Mouse (Mus musculus): ENCODE results near the gene Tmem102. TPM values are rescaled to one million over a fixed set of nuclear protein-coding genes. Genes with fewer than 3 reads are reported as not detected.
A peak's percentile ranks its signal among the peaks of the same experiment; 100 is the strongest.

The Tmem102 gene
- polyA plus RNA-seq, 1 experiment from 2014 or later: 0.65 TPM

DNA sequence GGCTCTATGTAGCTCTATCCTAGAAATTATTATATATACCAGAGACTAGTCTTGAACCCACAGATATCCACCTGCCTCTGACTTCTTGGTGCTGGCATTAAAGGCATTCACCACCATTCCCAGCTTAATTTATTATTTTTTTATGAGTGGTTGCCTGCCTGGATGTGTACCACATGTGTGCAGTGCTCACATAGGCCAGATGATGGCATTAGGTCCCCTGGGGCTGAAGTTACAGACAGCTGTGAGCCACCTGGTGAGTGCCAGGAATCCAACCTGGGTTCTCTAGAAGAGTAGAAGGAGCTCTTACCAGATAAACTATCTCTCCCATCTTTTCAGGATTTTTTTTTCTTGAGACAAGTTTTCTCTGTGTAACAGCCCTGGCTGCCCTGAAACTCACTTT is 4.9 kb upstream of the Tmem102 start:
- Histone ChIP-seq H3K4me3 (ENCODE audit: low read depth, low read length) (no peak overlapping the region), H3K4me1 (replicated peaks; ENCODE audit: control insufficient read depth, insufficient read depth, low read length) (no peaks in the 10 kb centered on the region), H3K9me3 (ENCODE audit: control insufficient read depth, low read length) (no peaks in the 10 kb centered on the region; the same call in 1 of the 2 replicates), H3K4me2 (ENCODE audit: low read depth, low read length, severe bottlenecking) (no peak overlapping the region), H3K27me3 (ENCODE audit: control insufficient read depth, insufficient read depth, low read length) (peaks cover 8% of the 10 kb centered on the region), H3K27ac (ENCODE audit: low read depth, low read length) (no peak overlapping the region), H3K9ac (ENCODE audit: low read length) (no peak overlapping the region), H3K36me3 (ENCODE audit: control insufficient read depth, insufficient read depth, low read length) (no peaks in the 10 kb centered on the region)
- DNase-seq (ENCODE audit: low spot score) (no peak), ATAC-seq (replicated peaks; ENCODE audit: low FRiP score) (no peak)

DNA sequence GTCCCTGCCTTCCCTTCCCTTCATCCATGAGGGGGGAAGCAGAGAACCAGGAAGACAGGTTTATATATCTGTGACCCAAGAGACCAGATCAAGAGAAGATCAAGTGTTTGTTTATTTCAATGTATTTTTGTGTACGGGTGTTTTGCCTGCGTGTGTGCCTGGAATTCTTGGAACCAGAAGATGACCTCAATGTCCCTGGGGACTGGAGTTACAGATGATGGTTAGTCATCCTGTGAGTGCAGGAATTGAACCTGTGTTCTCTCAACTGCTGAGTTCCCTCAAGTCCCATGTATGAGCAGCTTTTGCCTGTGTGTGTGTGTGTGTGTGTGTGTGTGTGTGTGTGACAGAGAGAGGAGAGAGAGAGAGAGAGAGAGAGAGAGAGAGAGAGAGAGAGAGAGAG is 2.2 kb upstream of the Tmem102 start:
- DNase-seq (ENCODE audit: low spot score) (no peak), ATAC-seq (replicated peaks; ENCODE audit: low FRiP score) (no peak)
- WGBS: 86% methylated on average over 2 of the region's 2 CpGs
- H3K27me3 ChIP-seq (ENCODE audit: control insufficient read depth, insufficient read depth, low read length): peaks cover 30% of the 10 kb centered on the region
- no peak overlapping the region for H3K27ac ChIP-seq (ENCODE audit: low read depth, low read length)
- no peak overlapping the region for H3K9ac ChIP-seq (ENCODE audit: low read length)
- no peaks in the 10 kb centered on the region for H3K36me3 ChIP-seq (ENCODE audit: control insufficient read depth, insufficient read depth, low read length)
- no peak overlapping the region for H3K4me3 ChIP-seq (ENCODE audit: low read depth, low read length)
- peaks cover 22% of the 10 kb centered on the region for H3K4me1 ChIP-seq (replicated peaks; ENCODE audit: control insufficient read depth, insufficient read depth, low read length)
- H3K4me2 ChIP-seq (ENCODE audit: low read depth, low read length, severe bottlenecking): no peak overlapping the region
- H3K9me3 ChIP-seq (ENCODE audit: control insufficient read depth, low read length): no peaks in the 10 kb centered on the region; the same call in 1 of the 2 replicates

- DNase-seq (ENCODE audit: low spot score): no peak
- peaks cover 29% of the 10 kb centered on the region for H3K4me1 ChIP-seq (replicated peaks; ENCODE audit: control insufficient read depth, insufficient read depth, low read length)
These were observed 954 bp upstream of the Tmem102 start for GRCm38 (mm10) chr11:69806378-69806777.

GRCm38 (mm10) chr11:69804652-69804940 is 828 bp downstream of the Tmem102 start:
- H3K9me3 ChIP-seq (ENCODE audit: control insufficient read depth, low read length): no peaks in the 10 kb centered on the region; the same call in 1 of the 2 replicates
- H3K4me1 ChIP-seq (replicated peaks; ENCODE audit: control insufficient read depth, insufficient read depth, low read length): peaks cover 35% of the 10 kb centered on the region
- no peak overlapping the region for H3K9ac ChIP-seq (ENCODE audit: low read length)
- ATAC-seq (replicated peaks; ENCODE audit: low FRiP score): no peak
- WGBS: 5% methylated on average over 12 of the region's 12 CpGs
- no peak overlapping the region for H3K27ac ChIP-seq (ENCODE audit: low read depth, low read length)
- DNase-seq (ENCODE audit: low spot score): no peak
- peaks cover 44% of the 10 kb centered on the region for H3K27me3 ChIP-seq (ENCODE audit: control insufficient read depth, insufficient read depth, low read length)
- no peak overlapping the region; the same call in 1 of the 2 replicates for H3K4me3 ChIP-seq (ENCODE audit: low read depth, low read length)
- H3K4me2 ChIP-seq (ENCODE audit: low read depth, low read length, severe bottlenecking): no peak overlapping the region
- H3K36me3 ChIP-seq (ENCODE audit: control insufficient read depth, insufficient read depth, low read length): no peaks in the 10 kb centered on the region

More at GRCm38 (mm10) chr11:69806378-69806777, 954 bp upstream of the Tmem102 start:
- no peak overlapping the region for H3K27ac ChIP-seq (ENCODE audit: low read depth, low read length)
- ATAC-seq (replicated peaks; ENCODE audit: low FRiP score): no peak
- 86% methylated on average over 4 of the region's 4 CpGs for WGBS
- no peak overlapping the region for H3K4me2 ChIP-seq (ENCODE audit: low read depth, low read length, severe bottlenecking)
- no peak overlapping the region for H3K4me3 ChIP-seq (ENCODE audit: low read depth, low read length)
- no peaks in the 10 kb centered on the region; the same call in 1 of the 2 replicates for H3K9me3 ChIP-seq (ENCODE audit: control insufficient read depth, low read length)
- H3K9ac ChIP-seq (ENCODE audit: low read length): no peak overlapping the region
- H3K27me3 ChIP-seq (ENCODE audit: control insufficient read depth, insufficient read depth, low read length): peaks cover 42% of the 10 kb centered on the region
- no peaks in the 10 kb centered on the region for H3K36me3 ChIP-seq (ENCODE audit: control insufficient read depth, insufficient read depth, low read length)

- H3K27ac ChIP-seq (ENCODE audit: low read depth, low read length): no peak overlapping the region
- ATAC-seq (replicated peaks; ENCODE audit: low FRiP score) (peak; percentile 24), DNase-seq (ENCODE audit: low spot score) (peak; percentile 81)
- H3K4me1 ChIP-seq (replicated peaks; ENCODE audit: control insufficient read depth, insufficient read depth, low read length): peaks cover 40% of the 10 kb centered on the region
- peaks cover 44% of the 10 kb centered on the region for H3K27me3 ChIP-seq (ENCODE audit: control insufficient read depth, insufficient read depth, low read length)
- H3K9ac ChIP-seq (ENCODE audit: low read length): peak overlapping the region; percentile 49
- H3K36me3 ChIP-seq (ENCODE audit: control insufficient read depth, insufficient read depth, low read length): no peaks in the 10 kb centered on the region
- 1% methylated on average over 60 of the region's 60 CpGs for WGBS
- H3K4me3 ChIP-seq (ENCODE audit: low read depth, low read length): peak overlapping the region; percentile 49
- H3K9me3 ChIP-seq (ENCODE audit: control insufficient read depth, low read length): no peaks in the 10 kb centered on the region; the same call in 1 of the 2 replicates
- H3K4me2 ChIP-seq (ENCODE audit: low read depth, low read length, severe bottlenecking): peak overlapping the region; percentile 94
These were observed 1.4 kb downstream of the Tmem102 start for GRCm38 (mm10) chr11:69803786-69804651.

DNA sequence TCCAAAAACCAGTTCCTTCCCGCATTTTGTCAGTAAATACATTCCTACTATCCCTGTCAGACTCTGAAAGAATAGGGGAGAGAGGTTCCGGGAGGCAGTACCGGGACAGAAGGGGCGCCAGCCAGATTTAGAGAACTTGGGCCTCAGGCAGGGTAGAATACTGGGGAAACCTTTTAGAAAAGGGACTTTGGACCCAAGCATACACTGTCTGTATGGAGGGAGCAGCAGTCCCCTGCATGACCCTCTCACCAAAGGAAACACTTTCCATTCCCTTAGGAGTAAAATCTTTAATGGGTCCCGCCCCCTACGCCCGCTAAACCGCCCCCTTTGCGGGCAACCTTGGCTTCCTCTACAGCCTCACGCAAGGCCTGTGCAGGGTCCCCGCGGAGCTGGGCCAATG is 2.1 kb downstream of the Tmem102 start:
- peak; percentile 9; the same call in 1 of the 2 replicates for ATAC-seq (replicated peaks; ENCODE audit: low FRiP score)
- DNase-seq (ENCODE audit: low spot score): no peak
- 0% methylated on average over 12 of the region's 12 CpGs for WGBS
- peaks cover 44% of the 10 kb centered on the region for H3K27me3 ChIP-seq (ENCODE audit: control insufficient read depth, insufficient read depth, low read length)
- peak overlapping the region; percentile 68 for H3K9ac ChIP-seq (ENCODE audit: low read length)
- H3K27ac ChIP-seq (ENCODE audit: low read depth, low read length): no peak overlapping the region
- no peaks in the 10 kb centered on the region for H3K36me3 ChIP-seq (ENCODE audit: control insufficient read depth, insufficient read depth, low read length)
- H3K9me3 ChIP-seq (ENCODE audit: control insufficient read depth, low read length): no peaks in the 10 kb centered on the region; the same call in 1 of the 2 replicates
- H3K4me2 ChIP-seq (ENCODE audit: low read depth, low read length, severe bottlenecking): peak overlapping the region; percentile 94
- peak overlapping the region; percentile 49 for H3K4me3 ChIP-seq (ENCODE audit: low read depth, low read length)
- peaks cover 43% of the 10 kb centered on the region for H3K4me1 ChIP-seq (replicated peaks; ENCODE audit: control insufficient read depth, insufficient read depth, low read length)

GRCm38 (mm10) chr11:69802648-69803105 is 2.7 kb downstream of the Tmem102 start:
- WGBS: 0% methylated on average over 33 of the region's 33 CpGs
- peaks cover 44% of the 10 kb centered on the region for H3K27me3 ChIP-seq (ENCODE audit: control insufficient read depth, insufficient read depth, low read length)
- ATAC-seq (replicated peaks; ENCODE audit: low FRiP score) (no peak), DNase-seq (ENCODE audit: low spot score) (peak; percentile 90)
- H3K36me3 ChIP-seq (ENCODE audit: control insufficient read depth, insufficient read depth, low read length): no peaks in the 10 kb centered on the region
- H3K9me3 ChIP-seq (ENCODE audit: control insufficient read depth, low read length): no peaks in the 10 kb centered on the region; the same call in 1 of the 2 replicates
- peak overlapping the region; percentile 94 for H3K4me2 ChIP-seq (ENCODE audit: low read depth, low read length, severe bottlenecking)
- H3K4me1 ChIP-seq (replicated peaks; ENCODE audit: control insufficient read depth, insufficient read depth, low read length): peaks cover 43% of the 10 kb centered on the region
- H3K9ac ChIP-seq (ENCODE audit: low read length): peak overlapping the region; percentile 68
- no peak overlapping the region for H3K27ac ChIP-seq (ENCODE audit: low read depth, low read length)
- H3K4me3 ChIP-seq (ENCODE audit: low read depth, low read length): peak overlapping the region; percentile 49

DNA sequence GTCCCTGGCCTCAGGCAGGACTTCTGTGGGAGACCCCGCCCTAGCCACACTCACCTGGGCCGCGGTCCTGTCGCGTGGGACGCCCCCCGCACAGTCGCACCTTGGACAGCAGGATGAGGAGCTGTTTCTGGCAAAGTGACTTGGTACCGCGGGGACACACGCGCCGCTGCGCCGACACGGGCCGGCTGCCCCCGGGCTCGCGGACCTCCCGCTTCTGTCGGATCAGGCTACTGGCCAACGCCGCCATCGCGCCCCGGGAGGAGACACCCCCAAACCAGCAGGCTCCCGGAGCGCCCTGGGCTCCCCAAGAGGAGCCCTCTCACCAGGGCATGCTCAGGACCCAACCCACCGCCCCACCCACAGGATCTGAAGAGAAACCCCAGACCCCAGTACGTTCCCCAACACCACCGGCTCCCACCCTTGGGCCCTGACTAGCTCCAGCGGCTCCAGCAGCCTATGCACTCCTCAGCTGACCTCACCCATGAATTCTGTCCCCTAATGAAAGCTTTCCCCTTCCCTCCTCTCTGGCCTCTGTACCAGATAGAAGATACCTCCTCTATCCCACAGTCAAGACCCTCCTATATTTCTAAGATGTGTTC is 3.9 kb downstream of the Tmem102 start, which contains the start of gene Fgf11:
Gene Fgf11 (minus strand): TSS at position 479 of the 599 bp plus-strand sequence.
- Histone ChIP-seq H3K27me3 (ENCODE audit: control insufficient read depth, insufficient read depth, low read length) (peaks cover 47% of the 10 kb centered on the region), H3K4me3 (ENCODE audit: low read depth, low read length) (peak within 1 kb of the TSS; percentile 49), H3K27ac (ENCODE audit: low read depth, low read length) (peak within 1 kb of the TSS; percentile 67), H3K4me1 (replicated peaks; ENCODE audit: control insufficient read depth, insufficient read depth, low read length) (peaks cover 43% of the 10 kb centered on the region), H3K4me2 (ENCODE audit: low read depth, low read length, severe bottlenecking) (peak within 1 kb of the TSS; percentile 94), H3K36me3 (ENCODE audit: control insufficient read depth, insufficient read depth, low read length) (no peaks in the 10 kb centered on the region), H3K9me3 (ENCODE audit: control insufficient read depth, low read length) (no peaks in the 10 kb centered on the region; the same call in 1 of the 2 replicates), H3K9ac (ENCODE audit: low read length) (peak within 1 kb of the TSS; percentile 73)
- WGBS: 1% methylated on average over 31 of the region's 33 CpGs
- DNase-seq (ENCODE audit: low spot score) (no peak), ATAC-seq (replicated peaks; ENCODE audit: low FRiP score) (0 out of 2 replicates have a peak, but pooled peaks have one; percentile 6)

Measured in forebrain, embryonic 11.5 days (tissue).